Mouse (Mus musculus) megakaryocyte, embryonic 14.5 days (primary cell): ENCODE data around the gene Ercc8.

Experiments used
- FLI1 ChIP-seq: IDR thresholded peaks from 2 replicates; pipeline ENCODE4 v1.6.1; 2012; ENCODE audit warnings: low read length, inconsistent platforms, mixed read lengths
- GATA1 ChIP-seq: IDR thresholded peaks from 3 replicates; pipeline ENCODE4 v1.6.1; 2012; ENCODE audit warnings: mixed read lengths, low read length, inconsistent platforms, borderline replicate concordance

GRCm38 (mm10) chr13:108114257-108114656, 44.3 kb upstream of the Ercc8 start:
- TF ChIP-seq GATA1 (no peak), FLI1 (no peak)
